In genomic region chr12:108443271-108443670, GRCm38 (mm10) we compare ENCODE assay signal across 9 mouse cellular contexts.
DNase-seq lines count a peak whose midpoint lies in the region; ATAC-seq and TF ChIP-seq lines count a peak whose summit lies in the region.
"Had no signal": no experiment of that assay in that cellular context is flagged by ENCODE, and none has a peak within 500 bp of the region (broad histone marks: within the 10 kb centered on the region; RNA-seq: fewer than 3 reads in every experiment).

No protein-coding gene starts in this region.

- no peak for ATAC-seq in midbrain, embryonic 15.5 days (replicated peaks)

- H3K4me1 ChIP-seq in midbrain, embryonic 10.5 days, result peaks cover 52% of the 10 kb centered on the region
- peaks cover 19% of the 10 kb centered on the region for H3K4me1 ChIP-seq in midbrain, embryonic 15.5 days
- H3K4me1 ChIP-seq in hindbrain, embryonic 10.5 days (replicated peaks), result peaks cover 62% of the 10 kb centered on the region
- H3K4me1 ChIP-seq in thymus, adult 2 months (replicated peaks; ENCODE audit: control insufficient read depth, insufficient read depth, low read length), result no peaks in the 10 kb centered on the region

- peak overlapping the region; percentile 20 for H3K4me3 ChIP-seq in midbrain, embryonic 10.5 days
- no peak overlapping the region for H3K4me3 ChIP-seq in midbrain, embryonic 15.5 days
- peak overlapping the region; percentile 29 for H3K4me3 ChIP-seq in hindbrain, embryonic 10.5 days
- no peak overlapping the region for H3K4me3 ChIP-seq in thymus, adult 2 months (ENCODE audit: control insufficient read depth, insufficient read depth, low read length)

- peak; percentile 77 for DNase-seq in midbrain, embryonic 10.5 days (ENCODE audit: low spot score)
- DNase-seq in hindbrain, embryonic 10.5 days (ENCODE audit: low spot score), result peak; percentile 77
- peak; percentile 34 for DNase-seq in lung, postnatal 14 days
- peak; percentile 59 for DNase-seq in yolk sac, embryonic 10.5 days (ENCODE audit: low spot score)
- no peak for DNase-seq in thymus, adult 18-20 months
- DNase-seq in spleen, postnatal 4 days (ENCODE audit: low spot score in 2 of 2), result no peak
- no peak for DNase-seq in thymus, adult 2 months
- DNase-seq: heart, adult 18-20 months had no signal

- H3K27me3 ChIP-seq in midbrain, embryonic 10.5 days (ENCODE audit: low read depth, poor library complexity, severe bottlenecking), result no peaks in the 10 kb centered on the region
- H3K27me3 ChIP-seq in midbrain, embryonic 15.5 days (replicated peaks), result no peaks in the 10 kb centered on the region
- no peaks in the 10 kb centered on the region for H3K27me3 ChIP-seq in hindbrain, embryonic 10.5 days (ENCODE audit: insufficient read depth, poor library complexity, severe bottlenecking)
- no peaks in the 10 kb centered on the region for H3K27me3 ChIP-seq in thymus, adult 2 months (ENCODE audit: control insufficient read depth, insufficient read depth, low read length)

- no peaks in the 10 kb centered on the region for H3K9me3 ChIP-seq in midbrain, embryonic 10.5 days (replicated peaks)
- no peaks in the 10 kb centered on the region for H3K9me3 ChIP-seq in midbrain, embryonic 15.5 days
- H3K9me3 ChIP-seq in hindbrain, embryonic 10.5 days, result no peaks in the 10 kb centered on the region

- H3K36me3 ChIP-seq in midbrain, embryonic 10.5 days, result peaks cover 13% of the 10 kb centered on the region
- no peaks in the 10 kb centered on the region for H3K36me3 ChIP-seq in midbrain, embryonic 15.5 days (replicated peaks)
- H3K36me3 ChIP-seq in hindbrain, embryonic 10.5 days, result peaks cover 14% of the 10 kb centered on the region; the same call in 1 of the 2 replicates
- no peaks in the 10 kb centered on the region for H3K36me3 ChIP-seq in thymus, adult 2 months (ENCODE audit: control insufficient read depth, insufficient read depth, low read length)

- peak overlapping the region; percentile 80 for H3K27ac ChIP-seq in midbrain, embryonic 10.5 days (replicated peaks)
- no peak overlapping the region for H3K27ac ChIP-seq in midbrain, embryonic 15.5 days
- H3K27ac ChIP-seq in hindbrain, embryonic 10.5 days, result peak overlapping the region; percentile 78
- no peak overlapping the region for H3K27ac ChIP-seq in thymus, adult 2 months (ENCODE audit: control insufficient read depth, insufficient read depth, low read length)

- H3K4me2 ChIP-seq in midbrain, embryonic 15.5 days, result no peak overlapping the region

- H3K9ac ChIP-seq in midbrain, embryonic 15.5 days, result no peak overlapping the region

- no peak for TF ChIP-seq CTCF in thymus, adult 2 months (IDR thresholded peaks at IDR 0.05; ENCODE audit: borderline replicate concordance, control insufficient read depth, extremely low read depth, insufficient read depth, low read length, poor library complexity)

- 2% methylated on average over 10 of the region's 10 CpGs for WGBS in midbrain, embryonic 10.5 days
- WGBS in midbrain, embryonic 15.5 days, result 6% methylated on average over 10 of the region's 10 CpGs
- under 1% methylated on average over 10 of the region's 10 CpGs for WGBS in hindbrain, embryonic 10.5 days
- WGBS in thymus, adult 2 months, result 21% methylated on average over 10 of the region's 10 CpGs

- TF ChIP-seq POLR2A in thymus, adult 2 months (IDR thresholded peaks at IDR 0.05; ENCODE audit: control insufficient read depth, extremely low read depth, insufficient read depth, low read length, poor library complexity), result no peak

Comparison
In these comparisons a context has a peak if more than half of its experiments do, and no peak if none do; other contexts are left out.
1. H3K27ac ChIP-seq: peak in midbrain, embryonic 10.5 days (single experiment) and hindbrain, embryonic 10.5 days (single experiment); none in midbrain, embryonic 15.5 days (single experiment) and thymus, adult 2 months (single experiment).
2. H3K4me3 ChIP-seq: peak in midbrain, embryonic 10.5 days (single experiment) and hindbrain, embryonic 10.5 days (single experiment); none in midbrain, embryonic 15.5 days (single experiment) and thymus, adult 2 months (single experiment).
3. DNase-seq: peak in midbrain, embryonic 10.5 days (single experiment), hindbrain, embryonic 10.5 days (single experiment), lung, postnatal 14 days (single experiment) and yolk sac, embryonic 10.5 days (single experiment); none in thymus, adult 18-20 months (0 of 2), spleen, postnatal 4 days (0 of 2) and thymus, adult 2 months (single experiment).